ENCODE assay signal across 19 mouse cellular contexts in genomic region chr6:26441133-26441875, GRCm38 (mm10).
DNase-seq lines count a peak whose midpoint lies in the region; ATAC-seq and TF ChIP-seq lines count a peak whose summit lies in the region.
"Had no signal": no experiment of that assay in that cellular context is flagged by ENCODE, and none has a peak within 500 bp of the region (broad histone marks: within the 10 kb centered on the region; RNA-seq: fewer than 3 reads in every experiment).

No protein-coding gene starts in this region.

- peak; percentile 7 for DNase-seq in hindbrain, embryonic 10.5 days (ENCODE audit: low spot score)
- DNase-seq in hindbrain, postnatal 0 days (ENCODE audit: low spot score): no peak
- peak; percentile 10 for DNase-seq in embryo, embryonic 11 days
- no peak for DNase-seq in hindbrain, embryonic 14.5 days (ENCODE audit: low spot score)
- DNase-seq in layer of hippocampus, adult 11-12 months (ENCODE audit: low spot score): no peak
- DNase-seq in frontal cortex, postnatal 36 days (ENCODE audit: low spot score in 2 of 2): no peak
- no peak for DNase-seq in urinary bladder, postnatal 10 days (ENCODE audit: low spot score)
- DNase-seq: adrenal gland, adult 8-10 months; cerebellum, adult 2 months; gastrocnemius, postnatal 36 days; heart, postnatal 10 days; kidney, adult 9 months; kidney, postnatal 4 days; right cerebral cortex, postnatal 4 days; thymus, postnatal 36 days had no signal

- no peak for ATAC-seq in hindbrain, postnatal 0 days
- ATAC-seq in hindbrain, embryonic 14.5 days (ENCODE audit: low FRiP score): 0 out of 2 replicates have a peak, but pooled peaks have one; percentile 43
- ATAC-seq in neural tube, embryonic 13.5 days (ENCODE audit: low read depth): 0 out of 2 replicates have a peak, but pooled peaks have one; percentile 32
- ATAC-seq: inflammation-experienced regulatory T-cells, adult 6 months had no signal

- H3K9me3 ChIP-seq in hindbrain, embryonic 10.5 days: no peaks in the 10 kb centered on the region
- no peaks in the 10 kb centered on the region for H3K9me3 ChIP-seq in hindbrain, postnatal 0 days (ENCODE audit: low read length)
- H3K9me3 ChIP-seq in hindbrain, embryonic 14.5 days (ENCODE audit: control insufficient read depth, low read length): no peaks in the 10 kb centered on the region
- H3K9me3 ChIP-seq in neural tube, embryonic 13.5 days: no peaks in the 10 kb centered on the region
- H3K9me3 ChIP-seq: heart, embryonic 10.5 days; limb, embryonic 15.5 days had no signal

- 52% methylated on average over 7 of the region's 7 CpGs for WGBS in hindbrain, embryonic 10.5 days
- WGBS in hindbrain, postnatal 0 days: 36% methylated on average over 7 of the region's 7 CpGs
- 17% methylated on average over 7 of the region's 7 CpGs for WGBS in hindbrain, embryonic 14.5 days
- 28% methylated on average over 7 of the region's 7 CpGs for WGBS in neural tube, embryonic 13.5 days

- H3K4me3 ChIP-seq in hindbrain, embryonic 10.5 days: no peak overlapping the region
- H3K4me3 ChIP-seq in hindbrain, postnatal 0 days (ENCODE audit: low read length): no peak overlapping the region
- H3K4me3 ChIP-seq in hindbrain, embryonic 14.5 days (replicated peaks; ENCODE audit: low read length): no peak overlapping the region
- H3K4me3 ChIP-seq in neural tube, embryonic 13.5 days: no peak overlapping the region
- H3K4me3 ChIP-seq: heart, embryonic 10.5 days; limb, embryonic 15.5 days had no signal

- H3K9ac ChIP-seq in hindbrain, postnatal 0 days (replicated peaks; ENCODE audit: low read length): no peak overlapping the region
- H3K9ac ChIP-seq in hindbrain, embryonic 14.5 days: no peak overlapping the region
- no peak overlapping the region for H3K9ac ChIP-seq in neural tube, embryonic 13.5 days
- H3K9ac ChIP-seq: limb, embryonic 15.5 days had no signal

- no peak for TF ChIP-seq CTCF in hindbrain, postnatal 0 days (IDR thresholded peaks at IDR 0.05; ENCODE audit: low read depth)

- no peaks in the 10 kb centered on the region for H3K27me3 ChIP-seq in hindbrain, embryonic 10.5 days (ENCODE audit: insufficient read depth, poor library complexity, severe bottlenecking)
- H3K27me3 ChIP-seq in hindbrain, postnatal 0 days (ENCODE audit: insufficient read depth, low read length): no peaks in the 10 kb centered on the region
- no peaks in the 10 kb centered on the region for H3K27me3 ChIP-seq in hindbrain, embryonic 14.5 days (ENCODE audit: control insufficient read depth, insufficient read depth, low read length)
- peaks cover 4% of the 10 kb centered on the region; the same call in 1 of the 2 replicates for H3K27me3 ChIP-seq in neural tube, embryonic 13.5 days
- H3K27me3 ChIP-seq: limb, embryonic 15.5 days had no signal

- peaks cover 8% of the 10 kb centered on the region for H3K4me1 ChIP-seq in hindbrain, embryonic 10.5 days (replicated peaks)
- no peaks in the 10 kb centered on the region for H3K4me1 ChIP-seq in hindbrain, postnatal 0 days (ENCODE audit: insufficient read depth, low read length)
- H3K4me1 ChIP-seq in hindbrain, embryonic 14.5 days (replicated peaks; ENCODE audit: control insufficient read depth, insufficient read depth, low read length): no peaks in the 10 kb centered on the region
- peaks cover 17% of the 10 kb centered on the region for H3K4me1 ChIP-seq in neural tube, embryonic 13.5 days (replicated peaks)
- H3K4me1 ChIP-seq: heart, embryonic 10.5 days; limb, embryonic 15.5 days had no signal

- no peak overlapping the region for H3K27ac ChIP-seq in hindbrain, embryonic 10.5 days
- H3K27ac ChIP-seq in hindbrain, postnatal 0 days: no peak overlapping the region
- no peak overlapping the region for H3K27ac ChIP-seq in hindbrain, embryonic 14.5 days
- no peak overlapping the region for H3K27ac ChIP-seq in neural tube, embryonic 13.5 days (replicated peaks)
- H3K27ac ChIP-seq: heart, embryonic 10.5 days; limb, embryonic 15.5 days had no signal

- H3K4me2 ChIP-seq in hindbrain, postnatal 0 days (ENCODE audit: low read depth, low read length): no peak overlapping the region
- no peak overlapping the region for H3K4me2 ChIP-seq in hindbrain, embryonic 14.5 days (replicated peaks)
- H3K4me2 ChIP-seq in neural tube, embryonic 13.5 days: no peak overlapping the region
- H3K4me2 ChIP-seq: limb, embryonic 15.5 days had no signal

- H3K36me3 ChIP-seq in hindbrain, embryonic 10.5 days: no peaks in the 10 kb centered on the region
- H3K36me3 ChIP-seq in hindbrain, postnatal 0 days (ENCODE audit: insufficient read depth, low read length): no peaks in the 10 kb centered on the region
- no peaks in the 10 kb centered on the region for H3K36me3 ChIP-seq in hindbrain, embryonic 14.5 days (replicated peaks; ENCODE audit: control insufficient read depth, insufficient read depth)
- no peaks in the 10 kb centered on the region for H3K36me3 ChIP-seq in neural tube, embryonic 13.5 days
- H3K36me3 ChIP-seq: heart, embryonic 10.5 days; limb, embryonic 15.5 days had no signal

Comparison
In these comparisons a context has a peak if more than half of its experiments do, and no peak if none do; other contexts are left out.
1. DNase-seq: peak in hindbrain, embryonic 10.5 days (single experiment) and embryo, embryonic 11 days (single experiment); none in hindbrain, postnatal 0 days (single experiment), hindbrain, embryonic 14.5 days (single experiment), layer of hippocampus, adult 11-12 months (single experiment), frontal cortex, postnatal 36 days (0 of 2) and urinary bladder, postnatal 10 days (single experiment).